Mouse (Mus musculus) regulatory T cell (primary cell): ENCODE results near the gene Tpk1.

ENCODE experiments used
- in situ Hi-C: fragments of 300-600 bp; cut with MboI, MseI; formaldehyde crosslinking; loops from one replicate; pipeline ENCODE4 v1.15.1; 2025; ENCODE audit warnings: high pct_unique_total_duplicates

Gene Tpk1

GRCm38 (mm10) chr6:43449498-43449897, 216.6 kb downstream of the Tpk1 start:
- in situ Hi-C loops: no loop called here

- in situ Hi-C loops: no loop called here
Observed at GRCm38 (mm10) chr6:43445856-43446255, 220.2 kb downstream of the Tpk1 start.

GRCm38 (mm10) chr6:43442191-43442590, 223.9 kb downstream of the Tpk1 start:
- in situ Hi-C loops: no loop called here

- in situ Hi-C loops: no loop called here
Observed at GRCm38 (mm10) chr6:43435987-43436541, 230.0 kb downstream of the Tpk1 start.

- in situ Hi-C loops: no loop called here
Observed at GRCm38 (mm10) chr6:43434365-43434764, 231.7 kb downstream of the Tpk1 start.

GRCm38 (mm10) chr6:43424978-43425377, 241.1 kb downstream of the Tpk1 start:
- in situ Hi-C loops: no loop called here

GRCm38 (mm10) chr6:43420358-43420979, 245.6 kb downstream of the Tpk1 start:
- in situ Hi-C loops: no loop called here

GRCm38 (mm10) chr6:43408949-43409348, 257.1 kb downstream of the Tpk1 start:
- in situ Hi-C loops: no loop called here

- in situ Hi-C loops: no loop called here
Observed at GRCm38 (mm10) chr6:43403076-43403475, 263.0 kb downstream of the Tpk1 start.

- in situ Hi-C loops: no loop called here
Observed at GRCm38 (mm10) chr6:43402219-43402997, 263.7 kb downstream of the Tpk1 start.

GRCm38 (mm10) chr6:43396426-43396825, 269.7 kb downstream of the Tpk1 start:
- in situ Hi-C loops: no loop called here

GRCm38 (mm10) chr6:43395538-43395937, 270.5 kb downstream of the Tpk1 start:
- in situ Hi-C loops: no loop called here

- in situ Hi-C loops: no loop called here
Observed at GRCm38 (mm10) chr6:43391358-43391757, 274.7 kb downstream of the Tpk1 start.

- in situ Hi-C loops: no loop called here
Observed at GRCm38 (mm10) chr6:43387273-43387672, 278.8 kb downstream of the Tpk1 start.

GRCm38 (mm10) chr6:43384841-43385240, 281.2 kb downstream of the Tpk1 start:
- in situ Hi-C loops: no loop called here

GRCm38 (mm10) chr6:43384304-43384703, 281.8 kb downstream of the Tpk1 start:
- in situ Hi-C loops: no loop called here

- in situ Hi-C loops: no loop called here
Observed at GRCm38 (mm10) chr6:43382750-43383149, 283.3 kb downstream of the Tpk1 start.

GRCm38 (mm10) chr6:43382284-43382683, 283.8 kb downstream of the Tpk1 start:
- in situ Hi-C loops: no loop called here

- in situ Hi-C loops: no loop called here
Observed at GRCm38 (mm10) chr6:43373206-43373605, 292.9 kb downstream of the Tpk1 start.

- in situ Hi-C loops: no loop called here
Observed at GRCm38 (mm10) chr6:43367434-43367945, 298.6 kb downstream of the Tpk1 start.

GRCm38 (mm10) chr6:43366952-43367351, 299.1 kb downstream of the Tpk1 start:
- in situ Hi-C loops: no loop called here

GRCm38 (mm10) chr6:43363917-43364316, 302.2 kb downstream of the Tpk1 start:
- in situ Hi-C loops: no loop called here
